Mouse (Mus musculus): ENCODE measurements at regions not wholly inside any gene's neighbourhood (a gene's known extent, or its start where the extent isn't known, plus 50 kb on each side); places are given as distances from the start of the nearest gene placed in this dataset.

GRCm38 (mm10) chr2:109576946-109577345 lies 97.6 kb upstream of the Bdnf start:
- in situ Hi-C loops (cut with MboI, MseI), result no loop called here

DNA sequence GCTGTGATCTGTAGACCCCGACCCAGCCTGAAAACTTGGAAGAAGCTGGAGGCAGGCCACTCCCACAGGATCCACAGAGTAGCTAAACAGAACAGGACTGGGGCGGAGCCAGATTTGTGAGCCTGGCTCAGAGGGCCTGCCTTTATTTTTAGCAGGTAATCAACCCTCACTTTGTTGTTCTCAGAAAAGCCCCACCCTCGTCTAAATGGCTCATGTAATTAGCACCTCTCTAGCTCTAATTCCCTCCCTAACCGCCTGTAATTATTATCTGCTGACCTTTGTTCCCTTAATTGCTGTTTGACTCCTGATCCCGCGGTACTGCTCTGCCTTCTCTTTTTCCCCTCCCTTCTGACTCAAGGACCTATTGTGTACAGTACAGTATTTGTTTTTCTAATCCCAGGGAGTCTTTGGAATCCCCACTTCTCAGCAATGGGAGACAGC lies 95.6 kb upstream of the Bdnf start:
- in situ Hi-C loops (cut with MboI, MseI), result no loop called here

DNA sequence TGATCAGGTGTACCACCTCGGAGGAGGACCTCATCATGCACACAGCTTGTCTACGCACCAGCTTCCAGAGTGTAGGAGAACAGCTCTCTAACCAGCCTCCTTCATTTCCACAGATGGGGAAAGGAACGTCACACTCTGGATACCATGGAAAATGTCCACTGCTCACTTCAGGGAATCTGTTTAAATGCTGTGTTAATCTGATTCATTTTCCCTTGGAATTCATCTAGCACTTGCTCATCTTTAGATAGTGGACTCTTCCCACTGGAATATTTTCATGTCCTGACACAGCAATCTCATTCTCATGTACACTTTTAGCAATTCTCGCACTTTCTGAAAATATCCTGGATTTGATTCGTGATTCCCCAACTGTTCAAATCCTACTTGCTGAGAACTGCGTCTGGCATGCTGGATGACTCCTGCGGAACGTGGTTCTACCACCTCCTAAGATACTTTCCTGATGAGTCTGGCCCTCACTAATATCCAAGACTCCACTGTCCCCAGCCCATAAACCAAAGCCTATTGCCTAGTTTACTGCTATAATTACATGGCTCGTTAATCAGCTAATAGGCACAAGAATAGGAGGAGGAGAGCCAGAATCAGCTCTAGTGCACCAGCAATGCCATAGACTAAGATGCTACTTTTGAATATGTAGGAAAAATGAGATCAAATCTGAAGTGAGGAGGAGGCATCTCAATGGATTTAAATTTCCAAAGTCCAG lies 56.0 kb upstream of the Bdnf start:
- in situ Hi-C loops (cut with MboI, MseI), result no loop called here

DNA sequence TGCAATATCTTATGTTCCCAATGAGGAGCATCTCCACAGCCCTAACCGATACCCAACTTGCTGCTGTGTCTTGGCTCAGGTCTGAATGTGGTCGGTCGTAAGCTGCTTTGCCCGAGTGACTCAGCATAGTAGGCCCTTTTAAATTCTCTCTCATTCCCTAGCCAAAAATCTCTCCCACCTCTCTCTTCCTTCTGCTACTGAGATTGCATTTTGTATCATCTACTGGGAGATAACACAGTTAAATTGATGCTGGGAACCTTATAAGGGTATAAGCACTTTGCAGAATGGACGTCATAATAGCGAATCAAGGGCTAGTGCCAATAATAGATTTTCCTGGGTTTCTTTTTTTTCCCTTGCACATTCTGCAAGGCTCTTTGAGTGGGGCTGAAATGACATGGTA lies 54.8 kb upstream of the Bdnf start:
- in situ Hi-C loops (cut with MboI, MseI), result loop anchor here (10.0 kb wide), 1 partner anchor 1515 kb away; no protein-coding TSS in a partner anchor

DNA sequence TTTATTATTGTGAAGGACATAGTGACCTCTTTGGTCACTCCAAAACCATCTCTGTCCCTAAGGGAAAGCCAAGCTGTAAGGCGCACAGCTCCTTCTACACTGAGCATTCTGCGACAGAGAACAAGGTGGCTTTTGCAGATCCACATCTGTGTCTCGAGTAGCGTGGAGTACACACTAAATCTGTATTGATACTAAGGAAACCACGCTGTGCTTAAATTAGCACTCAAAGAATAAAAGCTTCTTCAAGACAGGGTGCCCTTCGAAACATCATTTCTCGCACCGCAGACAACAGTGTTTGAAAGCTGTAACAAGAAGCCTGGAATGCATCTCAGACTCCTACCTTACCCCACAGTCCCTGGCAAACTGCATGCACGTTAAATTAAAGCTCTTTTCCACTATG lies 52.9 kb upstream of the Bdnf start:
- in situ Hi-C loops (cut with MboI, MseI), result loop anchor here (10.0 kb wide), 1 partner anchor 1513 kb away; no protein-coding TSS in a partner anchor

All from T-helper 2 cell (primary cell).